Mouse (Mus musculus) hindbrain, embryonic 13.5 days (tissue): Measurements from ENCODE around the gene Cdc14a. TPM values are rescaled to one million over a fixed set of nuclear protein-coding genes. Genes with fewer than 3 reads are reported as not detected.

Experiments used
- ATAC-seq: fragments of 200-750 bp; cut with Nextera tagmentation; 2 replicates; pipeline ENCODE4 v1.8.0; 2017; ENCODE audit warnings: moderate TSS enrichment; ENCODE audit not compliant: low FRiP score
- H3K27ac ChIP-seq: fragments of 300-500 bp; sonication (generic); 2 replicates; pipeline ENCODE4 v1.5.1; 2015; ENCODE audit warnings: inconsistent platforms, mild to moderate bottlenecking, moderate library complexity
- H3K27me3 ChIP-seq: fragments of 300-500 bp; sonication (generic); 2 replicates; pipeline ENCODE4 v1.6.1; 2015; ENCODE audit warnings: mild to moderate bottlenecking, inconsistent platforms
- H3K36me3 ChIP-seq: fragments of 300-500 bp; sonication (generic); 2 replicates; pipeline ENCODE4 v1.6.1; 2015; ENCODE audit warnings: mild to moderate bottlenecking, inconsistent platforms
- H3K4me1 ChIP-seq: fragments of 300-500 bp; sonication (generic); replicated peaks from 2 replicates; pipeline ENCODE4 v1.6.1; 2015; ENCODE audit warnings: inconsistent platforms
- H3K4me2 ChIP-seq: fragments of 300-500 bp; sonication (generic); 2 replicates; pipeline ENCODE4 v1.6.1; 2015; ENCODE audit warnings: inconsistent platforms, mild to moderate bottlenecking, moderate library complexity
- H3K4me3 ChIP-seq: fragments of 300-500 bp; sonication (generic); 2 replicates; pipeline ENCODE4 v1.5.1; 2015; ENCODE audit warnings: mild to moderate bottlenecking, inconsistent platforms
- H3K9ac ChIP-seq: fragments of 300-500 bp; sonication (generic); 2 replicates; pipeline ENCODE4 v1.6.1; 2015; ENCODE audit warnings: mild to moderate bottlenecking, inconsistent platforms
- H3K9me3 ChIP-seq: fragments of 300-500 bp; sonication (generic); 2 replicates; pipeline ENCODE4 v1.6.1; 2016; ENCODE audit warnings: inconsistent platforms
- WGBS: fragments of 180-500 bp; shearing (Covaris S2); methylation state at CpG from one replicate; pipeline ENCODE4 v1.1.7; 2015; 5-methylcytosine and 5-hydroxymethylcytosine counted together
- polyA plus RNA-seq: library from polyadenylated mRNA; unstranded; fragments of >200 nt; fragmentation: Nextera tagmentation; extraction: Ambion mirVana; gene quantifications from 2 replicates; pipeline ENCODE4 v1.2.1, GENCODE M21; 2015

Cdc14a gene
- polyA plus RNA-seq, 1 experiment from 2014 or later = 7.0 TPM

DNA sequence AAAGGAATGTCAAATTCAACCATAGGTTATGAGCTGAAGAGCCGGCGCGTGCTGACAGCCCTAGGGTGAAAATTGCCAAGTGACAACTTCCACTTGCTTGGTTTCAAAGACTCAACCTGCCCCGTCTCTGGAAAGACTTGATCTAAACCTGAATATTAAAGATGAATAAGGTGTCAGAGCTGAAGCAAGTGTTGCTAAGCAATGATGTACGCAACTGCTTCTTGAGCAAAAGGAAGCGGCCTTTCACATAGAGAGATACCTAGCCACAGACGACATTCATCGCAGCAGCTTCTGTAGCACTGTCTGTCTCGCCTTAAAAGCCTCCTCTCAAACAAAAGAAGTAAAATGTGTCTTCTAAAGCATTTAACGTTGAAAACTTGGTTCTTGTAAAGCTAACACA, 113.8 kb downstream of the Cdc14a start:
- no peaks in the 10 kb centered on the region for H3K4me1 ChIP-seq
- no peak overlapping the region for H3K27ac ChIP-seq
- no peak overlapping the region for H3K4me3 ChIP-seq
- H3K36me3 ChIP-seq = peaks cover 8% of the 10 kb centered on the region
- 91% methylated on average over 10 of the region's 10 CpGs for WGBS
- H3K4me2 ChIP-seq = no peak overlapping the region
- no peaks in the 10 kb centered on the region for H3K27me3 ChIP-seq
- H3K9ac ChIP-seq = no peak overlapping the region
- no peaks in the 10 kb centered on the region for H3K9me3 ChIP-seq
- no peak for ATAC-seq

DNA sequence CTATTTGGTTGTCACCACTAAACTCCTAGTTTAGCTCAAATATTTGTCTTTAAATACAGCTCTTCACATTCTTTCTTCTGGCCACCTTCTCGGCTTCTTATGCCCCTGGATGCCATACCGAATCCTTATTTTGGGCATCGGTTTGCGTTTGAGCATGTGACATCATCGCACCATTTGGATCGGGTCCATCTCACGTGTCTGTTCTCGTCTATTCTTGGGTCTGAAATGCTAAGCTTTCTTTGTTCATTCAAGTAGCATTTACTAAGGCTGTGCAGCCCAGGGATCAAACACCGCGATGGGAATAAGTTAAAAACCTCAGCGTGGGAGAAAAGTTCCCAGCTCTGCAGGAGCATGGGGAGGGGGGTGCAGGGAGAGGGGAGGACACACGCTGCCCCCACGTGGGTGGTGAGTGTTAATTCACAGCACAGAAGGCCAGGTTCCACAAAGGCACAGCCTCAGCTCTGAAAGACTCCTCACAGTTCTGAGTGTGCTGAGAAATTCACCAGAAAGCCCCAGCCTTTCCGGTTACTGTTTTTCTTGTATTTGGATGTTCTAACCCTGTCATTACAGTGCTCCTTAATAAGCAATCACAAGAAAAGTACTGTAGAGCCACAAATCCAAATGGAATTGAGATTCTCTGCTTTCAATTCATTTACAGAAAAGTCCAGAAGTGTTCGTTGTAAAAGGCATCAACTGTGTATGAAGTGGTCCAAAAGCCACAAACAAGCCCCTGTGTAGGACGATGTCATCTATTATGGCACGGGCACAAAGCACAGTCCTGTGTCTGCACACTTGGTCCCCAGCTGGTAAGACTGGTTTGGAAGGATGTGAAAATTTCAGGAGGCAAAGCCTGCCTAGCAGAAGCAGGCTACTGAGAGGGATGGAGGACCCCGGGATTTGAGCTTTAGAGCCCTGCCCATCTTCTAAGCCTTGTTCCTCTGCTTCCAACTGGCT, 118.8 kb downstream of the Cdc14a start:
- Histone ChIP-seq H3K9ac (no peak overlapping the region), H3K4me1 (no peaks in the 10 kb centered on the region), H3K4me3 (no peak overlapping the region), H3K27me3 (no peaks in the 10 kb centered on the region), H3K9me3 (no peaks in the 10 kb centered on the region), H3K4me2 (no peak overlapping the region), H3K36me3 (peaks cover 5% of the 10 kb centered on the region; the same call in 1 of the 2 replicates), H3K27ac (no peak overlapping the region)
- whole genome bisulfite sequencing = 76% methylated on average over 18 of the region's 18 CpGs
- no peak for ATAC-seq

DNA sequence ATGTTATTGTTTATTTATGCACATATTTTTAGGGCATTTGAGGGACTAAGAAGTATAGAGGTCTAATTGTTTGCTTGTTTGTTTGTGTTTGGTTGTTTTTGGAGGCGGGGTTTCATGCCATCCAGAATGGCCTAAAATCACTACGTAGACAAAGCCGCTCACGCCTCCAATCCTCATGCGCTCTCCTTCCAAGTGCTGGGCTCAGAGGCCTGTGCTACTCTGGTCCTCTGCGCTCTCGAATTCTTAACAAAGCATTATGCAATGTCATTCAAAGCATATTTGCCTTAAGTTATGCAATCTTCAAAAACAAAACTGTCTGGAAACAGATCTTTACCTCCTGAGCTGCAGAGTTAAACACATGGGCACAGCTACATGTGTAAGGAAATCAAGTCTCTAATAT, 121.3 kb downstream of the Cdc14a start:
- peaks cover 5% of the 10 kb centered on the region; the same call in 1 of the 2 replicates for H3K36me3 ChIP-seq

DNA sequence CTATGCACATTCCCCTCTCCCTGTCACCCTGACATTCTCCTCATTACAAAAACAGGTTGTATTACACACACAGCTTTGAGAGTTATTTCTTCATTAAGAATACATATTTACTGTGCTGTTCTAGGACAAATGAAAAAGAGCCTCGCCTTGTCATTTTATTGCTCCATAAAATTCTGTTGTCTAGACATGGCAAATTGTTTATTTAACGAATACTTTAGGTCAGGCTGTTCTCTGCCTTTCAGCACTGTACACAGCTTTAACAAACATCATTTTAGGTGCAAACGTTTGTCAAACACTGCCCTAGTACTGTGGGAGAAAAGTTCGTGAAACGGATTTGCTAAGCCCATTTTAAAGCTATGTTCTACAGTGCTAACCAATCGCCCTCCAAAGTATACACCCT, 122.1 kb downstream of the Cdc14a start:
- H3K4me3 ChIP-seq = no peak overlapping the region
- peaks cover 5% of the 10 kb centered on the region; the same call in 1 of the 2 replicates for H3K36me3 ChIP-seq
- H3K4me2 ChIP-seq = no peak overlapping the region
- WGBS = 87% methylated on average over 6 of the region's 6 CpGs
- H3K9ac ChIP-seq = no peak overlapping the region
- H3K4me1 ChIP-seq = no peaks in the 10 kb centered on the region
- no peaks in the 10 kb centered on the region for H3K9me3 ChIP-seq
- H3K27ac ChIP-seq = no peak overlapping the region
- ATAC-seq = no peak
- no peaks in the 10 kb centered on the region for H3K27me3 ChIP-seq

More for the DNA sequence above, 121.3 kb downstream of the Cdc14a start:
- WGBS = 97% methylated on average over 7 of the region's 7 CpGs
- H3K9me3 ChIP-seq = no peaks in the 10 kb centered on the region
- H3K4me1 ChIP-seq = no peaks in the 10 kb centered on the region
- H3K27me3 ChIP-seq = no peaks in the 10 kb centered on the region
- no peak overlapping the region for H3K27ac ChIP-seq
- ATAC-seq = no peak
- no peak overlapping the region for H3K4me3 ChIP-seq
- no peak overlapping the region for H3K9ac ChIP-seq
- H3K4me2 ChIP-seq = no peak overlapping the region

DNA sequence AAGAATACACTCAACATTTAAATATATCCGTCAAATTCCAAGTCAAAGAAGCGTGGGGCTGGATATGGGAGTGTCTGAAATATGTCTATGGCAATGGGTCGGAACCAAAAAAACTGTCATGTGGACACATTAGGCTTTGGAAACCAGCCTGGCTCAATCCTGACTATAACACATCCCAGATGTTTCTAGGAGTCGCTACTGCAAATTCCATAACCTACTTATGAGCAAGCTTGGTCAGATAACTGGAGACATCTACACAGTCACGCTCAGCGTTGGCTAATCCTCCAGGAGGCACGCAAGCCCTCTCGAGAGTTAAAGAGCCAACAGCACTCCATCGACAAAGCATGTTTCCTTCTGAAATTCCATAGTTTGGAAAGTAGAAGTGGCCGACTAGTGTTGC, 125.1 kb downstream of the Cdc14a start:
- ATAC-seq = no peak
- Histone ChIP-seq H3K9me3 (no peaks in the 10 kb centered on the region), H3K27ac (no peak overlapping the region), H3K36me3 (peaks cover 14% of the 10 kb centered on the region), H3K27me3 (no peaks in the 10 kb centered on the region), H3K4me1 (no peaks in the 10 kb centered on the region), H3K9ac (no peak overlapping the region), H3K4me2 (no peak overlapping the region), H3K4me3 (no peak overlapping the region)
- 94% methylated on average over 10 of the region's 10 CpGs for WGBS

DNA sequence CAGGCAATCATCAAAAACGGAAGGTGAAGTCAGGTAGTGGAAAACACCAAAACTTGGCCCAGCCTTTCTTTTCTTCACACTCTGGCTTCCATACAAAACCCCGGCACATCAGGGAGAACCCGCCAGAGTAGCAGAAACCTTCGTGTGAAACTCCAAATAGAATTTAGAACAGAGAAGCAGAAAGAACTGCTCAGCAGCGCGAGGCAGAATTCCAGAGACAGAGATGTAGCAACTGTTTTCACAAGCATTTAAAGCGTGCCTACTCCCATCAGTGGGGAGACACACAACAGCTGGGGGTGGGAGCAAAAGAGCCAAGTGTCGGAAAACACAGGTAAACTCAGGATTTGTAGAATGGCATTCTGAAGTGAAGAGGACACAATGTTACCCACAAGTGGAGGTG, 125.8 kb downstream of the Cdc14a start:
- H3K9ac ChIP-seq = no peak overlapping the region
- no peak for ATAC-seq
- H3K27me3 ChIP-seq = no peaks in the 10 kb centered on the region
- no peak overlapping the region for H3K4me2 ChIP-seq
- H3K36me3 ChIP-seq = peaks cover 19% of the 10 kb centered on the region
- no peaks in the 10 kb centered on the region for H3K9me3 ChIP-seq
- no peaks in the 10 kb centered on the region for H3K4me1 ChIP-seq
- WGBS = 94% methylated on average over 8 of the region's 8 CpGs
- no peak overlapping the region for H3K27ac ChIP-seq
- no peak overlapping the region for H3K4me3 ChIP-seq

DNA sequence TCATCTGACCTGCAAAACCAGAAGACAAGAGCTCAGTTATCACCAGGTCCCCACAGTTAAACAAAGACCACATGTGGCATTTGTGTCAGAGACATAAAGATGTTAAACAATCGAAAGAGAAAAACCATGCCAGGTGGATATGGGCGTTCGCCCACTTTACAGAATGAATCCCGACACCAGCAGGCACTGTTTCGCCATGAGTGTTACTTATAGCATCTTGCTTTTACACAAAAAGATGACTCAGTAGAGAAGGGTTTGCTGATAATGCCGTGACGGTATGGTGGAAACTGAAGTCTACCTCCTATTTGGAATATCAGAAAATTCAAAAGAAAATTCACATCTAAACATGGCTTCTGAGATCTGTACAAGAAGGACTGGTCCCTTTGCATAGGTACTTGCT, 126.7 kb downstream of the Cdc14a start:
- H3K36me3 ChIP-seq = peaks cover 23% of the 10 kb centered on the region
- no peak overlapping the region for H3K4me2 ChIP-seq
- H3K9ac ChIP-seq = no peak overlapping the region
- H3K9me3 ChIP-seq = no peaks in the 10 kb centered on the region
- H3K4me3 ChIP-seq = no peak overlapping the region
- 98% methylated on average over 7 of the region's 7 CpGs for WGBS
- H3K4me1 ChIP-seq = no peaks in the 10 kb centered on the region
- no peak overlapping the region for H3K27ac ChIP-seq
- no peak for ATAC-seq
- H3K27me3 ChIP-seq = no peaks in the 10 kb centered on the region

DNA sequence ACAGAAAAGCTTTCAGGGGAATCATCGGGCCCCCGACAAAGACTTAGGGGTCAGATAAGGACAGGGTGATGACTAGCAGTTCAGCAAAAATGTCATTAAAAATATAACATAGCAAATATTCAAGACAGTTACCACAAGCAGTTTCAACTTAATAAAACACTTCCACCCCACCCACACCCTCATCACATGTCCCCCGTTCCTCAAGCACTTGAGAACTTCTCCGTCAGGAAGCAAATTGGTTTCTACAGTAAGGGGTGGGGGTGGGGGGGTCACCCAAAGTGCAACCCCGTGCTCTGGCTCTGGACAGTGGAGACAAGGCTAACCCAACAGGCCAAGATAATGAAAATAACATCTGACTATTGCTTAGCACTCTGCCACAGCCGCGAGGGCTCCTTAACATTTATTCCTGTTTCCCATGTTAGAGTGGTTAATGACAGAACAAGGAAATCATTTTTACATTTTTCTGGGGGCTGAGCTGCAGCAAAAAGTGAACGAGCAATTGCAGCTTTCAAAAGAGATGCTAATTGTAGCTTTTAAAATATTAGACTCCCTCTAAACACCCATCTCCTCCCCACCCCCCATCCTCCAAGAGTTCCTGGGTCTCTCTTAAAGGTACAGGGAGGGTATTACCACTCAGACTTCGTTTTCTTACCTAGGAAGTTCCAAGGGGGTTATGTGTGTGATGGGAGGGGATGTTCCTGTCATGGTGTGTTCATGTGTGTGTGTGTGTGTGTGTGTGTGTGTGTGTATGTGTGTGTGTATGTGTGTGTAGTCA, 133.6 kb downstream of the Cdc14a start:
- Histone ChIP-seq H3K4me3 (no peak overlapping the region), H3K27me3 (no peaks in the 10 kb centered on the region), H3K36me3 (peaks cover 24% of the 10 kb centered on the region), H3K4me2 (no peak overlapping the region), H3K9ac (no peak overlapping the region), H3K27ac (no peak overlapping the region), H3K9me3 (no peaks in the 10 kb centered on the region), H3K4me1 (no peaks in the 10 kb centered on the region)
- WGBS = 85% methylated on average over 9 of the region's 9 CpGs
- ATAC-seq = no peak

DNA sequence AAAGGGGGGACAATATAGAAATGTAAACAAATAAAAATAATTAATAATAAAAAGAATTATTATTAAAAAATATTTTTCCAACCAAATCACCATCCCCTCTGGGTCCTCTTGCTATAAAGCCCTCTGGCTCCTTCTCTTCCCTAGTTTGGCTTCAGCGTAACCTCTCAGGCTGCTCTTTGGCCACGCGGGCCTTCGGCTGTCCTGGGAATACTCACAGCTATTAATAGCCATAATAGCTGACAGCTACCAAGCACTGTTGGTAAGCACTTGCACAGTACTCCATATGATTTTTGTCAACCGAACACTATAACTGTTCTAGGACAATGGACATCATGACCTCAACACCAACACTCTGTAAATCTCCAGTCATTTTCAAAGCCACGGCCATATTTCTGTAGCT, 135.0 kb downstream of the Cdc14a start:
- Histone ChIP-seq H3K27me3 (no peaks in the 10 kb centered on the region), H3K9ac (no peak overlapping the region), H3K4me1 (peaks cover 9% of the 10 kb centered on the region; the same call in 1 of the 2 replicates), H3K36me3 (peaks cover 15% of the 10 kb centered on the region), H3K9me3 (no peaks in the 10 kb centered on the region), H3K4me2 (no peak overlapping the region), H3K4me3 (no peak overlapping the region), H3K27ac (no peak overlapping the region)
- no peak for ATAC-seq
- 89% methylated on average over 6 of the region's 6 CpGs for WGBS

DNA sequence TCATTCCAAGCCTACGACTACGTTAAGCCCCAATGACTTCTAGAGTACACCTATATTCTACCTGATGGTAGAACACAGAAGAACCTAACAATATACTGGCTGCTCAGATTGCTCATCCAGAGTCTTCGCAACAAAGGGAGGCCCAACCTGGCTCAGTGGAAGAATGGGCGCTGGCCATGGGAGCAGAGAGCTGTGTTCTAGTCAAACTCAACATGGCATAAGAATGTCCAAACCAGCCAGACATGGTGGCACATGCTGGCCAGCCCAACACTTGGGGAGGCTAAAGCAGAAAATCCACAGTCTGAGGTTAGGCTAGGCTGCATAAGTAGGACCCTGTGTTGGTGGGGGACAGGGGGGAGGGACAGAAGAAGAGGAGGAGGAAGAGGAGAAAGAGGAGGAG, 139.1 kb downstream of the Cdc14a start:
- H3K4me2 ChIP-seq = no peak overlapping the region
- no peaks in the 10 kb centered on the region for H3K9me3 ChIP-seq
- no peak for ATAC-seq
- H3K9ac ChIP-seq = no peak overlapping the region
- 80% methylated on average over 4 of the region's 4 CpGs for WGBS
- H3K27ac ChIP-seq = no peak overlapping the region
- no peak overlapping the region for H3K4me3 ChIP-seq
- peaks cover 10% of the 10 kb centered on the region; the same call in 1 of the 2 replicates for H3K4me1 ChIP-seq
- no peaks in the 10 kb centered on the region for H3K27me3 ChIP-seq
- peaks cover 2% of the 10 kb centered on the region; the same call in 1 of the 2 replicates for H3K36me3 ChIP-seq

DNA sequence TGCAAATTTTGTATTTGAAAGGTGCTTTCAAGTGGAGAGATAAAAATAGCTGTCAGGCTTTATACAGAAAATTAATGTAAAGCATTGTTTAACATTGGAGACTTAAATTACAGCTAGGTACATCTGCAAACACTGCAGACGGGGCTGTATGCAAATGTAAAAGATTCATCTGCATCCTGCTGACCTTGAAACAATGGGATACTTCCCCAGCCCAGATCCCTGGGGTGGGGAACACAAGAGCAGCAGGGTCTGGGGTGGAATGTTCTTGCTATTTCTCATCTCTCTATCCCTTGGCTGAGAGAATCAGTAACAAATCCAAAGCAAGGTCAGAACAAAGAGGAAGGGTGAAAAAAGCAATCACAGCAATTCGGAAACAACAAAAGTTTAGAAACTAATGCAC, 139.8 kb downstream of the Cdc14a start:
- no peak overlapping the region for H3K9ac ChIP-seq
- no peak for ATAC-seq
- H3K4me3 ChIP-seq = no peak overlapping the region
- H3K4me1 ChIP-seq = peaks cover 12% of the 10 kb centered on the region; the same call in 1 of the 2 replicates
- no peaks in the 10 kb centered on the region for H3K36me3 ChIP-seq
- no peaks in the 10 kb centered on the region for H3K27me3 ChIP-seq
- 22% methylated on average over 2 of the region's 2 CpGs for WGBS
- no peak overlapping the region for H3K4me2 ChIP-seq
- no peaks in the 10 kb centered on the region for H3K9me3 ChIP-seq
- H3K27ac ChIP-seq = no peak overlapping the region

DNA sequence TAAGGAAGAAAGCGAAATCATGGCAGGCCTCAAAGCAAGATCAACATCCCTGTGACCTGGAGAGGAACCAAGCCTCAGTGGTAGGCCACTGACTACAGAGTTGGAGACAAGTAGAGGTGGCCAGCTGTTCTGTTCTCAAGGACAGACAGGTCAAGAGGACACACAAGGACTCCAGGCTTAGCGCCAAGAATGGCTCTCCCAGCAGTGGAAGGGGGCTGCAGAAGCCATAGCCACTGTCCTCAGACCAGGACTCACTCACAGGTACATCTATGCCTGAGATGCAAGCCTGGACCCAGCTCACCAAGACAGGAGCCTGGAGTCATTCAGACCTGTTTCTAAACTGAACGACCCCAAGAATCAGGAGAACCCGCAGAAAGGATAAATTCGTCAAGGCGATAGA, 142.2 kb downstream of the Cdc14a start:
- Histone ChIP-seq H3K27ac (no peak overlapping the region), H3K36me3 (no peaks in the 10 kb centered on the region), H3K4me1 (peaks cover 15% of the 10 kb centered on the region; the same call in 1 of the 2 replicates), H3K9ac (no peak overlapping the region), H3K9me3 (no peaks in the 10 kb centered on the region), H3K27me3 (no peaks in the 10 kb centered on the region), H3K4me2 (no peak overlapping the region), H3K4me3 (no peak overlapping the region)
- ATAC-seq = no peak
- WGBS = 90% methylated on average over 6 of the region's 6 CpGs
